In the genomic region with DNA sequence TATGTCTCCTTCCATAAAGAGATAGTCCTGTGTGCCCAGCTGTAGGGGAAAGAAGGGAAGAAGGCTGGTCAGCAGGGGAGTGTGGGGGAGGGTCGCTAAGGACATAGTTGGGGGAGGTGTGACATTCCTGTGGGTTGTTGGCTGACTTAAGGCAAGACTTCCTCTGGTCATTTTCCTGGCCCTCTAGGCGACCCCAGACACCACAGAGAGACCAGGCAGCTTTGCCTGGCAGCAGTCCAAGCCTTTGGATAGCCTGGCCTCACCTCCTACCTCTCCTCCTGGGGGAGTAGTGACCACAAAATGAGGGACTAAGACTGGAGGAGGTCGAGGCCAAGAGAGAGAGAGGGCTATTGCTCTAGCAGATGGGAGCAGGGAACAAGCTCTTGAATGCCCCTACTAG, we compare ENCODE assay signal across 13 mouse cellular contexts. TPM values are rescaled to one million over a fixed set of nuclear protein-coding genes. Genes with fewer than 3 reads are reported as not detected.
DNase-seq lines count a peak whose midpoint lies in the region; TF ChIP-seq lines count a peak whose summit lies in the region.
"Had no signal": no experiment of that assay in that cellular context is flagged by ENCODE, and none has a peak within 500 bp of the region (broad histone marks: within the 10 kb centered on the region; RNA-seq: fewer than 3 reads in every experiment).

No protein-coding gene starts in this region.

- no peak for DNase-seq in gastrocnemius, adult 2 months
- no peak for DNase-seq in gastrocnemius, postnatal 25 days
- no peak for DNase-seq in layer of hippocampus, adult 2 months (ENCODE audit: low spot score in 2 of 2)
- no peak for DNase-seq in layer of hippocampus, postnatal 36 days
- DNase-seq in Muller cell, postnatal 12 days (ENCODE audit: inconsistent ontology term) = peak; percentile 68
- DNase-seq in kidney, postnatal 10 days = peak; percentile 66
- no peak for DNase-seq in gastrocnemius, adult 8-10 months (ENCODE audit: low spot score in 2 of 2)
- no peak for DNase-seq in MN1 (ENCODE audit: low spot score)
- DNase-seq: cerebellum, postnatal 25 days; right cerebral cortex, adult 18-20 months; thymus, postnatal 36 days had no signal

- intact Hi-C loops in gastrocnemius, adult 2 months (cut with DNase I) = no loop called here

- TF ChIP-seq CTCF in gastrocnemius, adult 2 months (IDR thresholded peaks at IDR 0.05) = no peak
- no peak for TF ChIP-seq CTCF in layer of hippocampus, adult 2 months (conservative IDR thresholded peaks at IDR 0.05)

- no peak overlapping the region for H3K4me3 ChIP-seq in gastrocnemius, adult 2 months
- no peak overlapping the region for H3K4me3 ChIP-seq in layer of hippocampus, adult 2 months
- H3K4me3 ChIP-seq: lung, embryonic 15.5 days; neural tube, embryonic 15.5 days had no signal

- peak overlapping the region; percentile 74 for H3K27ac ChIP-seq in gastrocnemius, adult 2 months
- H3K27ac ChIP-seq in layer of hippocampus, adult 2 months = peak overlapping the region; percentile 36; the same call in 1 of the 2 replicates
- H3K27ac ChIP-seq: neural tube, embryonic 15.5 days had no signal

RNA-seq across cellular contexts. Expression of a gene that starts 17.2 kb away (rescaled TPM):
- 1 to 10 TPM; 7.9 to 8.5 TPM for total RNA-seq in gastrocnemius, adult 2 months (2021)
- total RNA-seq in gastrocnemius, postnatal 25 days (2021) = 10 to 100 TPM in 1 of 2 experiments, 1 to 10 TPM in 1; 9.5 to 10.6 TPM
- total RNA-seq in layer of hippocampus, adult 2 months (2021) = 10 to 100 TPM; 20.4 to 20.5 TPM
- 10 to 100 TPM; 19.0 to 20.1 TPM for total RNA-seq in layer of hippocampus, postnatal 36 days (2021)
- total RNA-seq in gastrocnemius, adult 8-10 months (2022) = 1 to 10 TPM; 5.0 to 7.4 (median 6.8) TPM

RNA-seq across cellular contexts. Expression of a gene that starts 46.7 kb away (rescaled TPM):
- 10 to 100 TPM; 30.0 to 33.0 TPM for total RNA-seq in gastrocnemius, adult 2 months (2021)
- 10 to 100 TPM; 30.7 to 31.8 TPM for total RNA-seq in gastrocnemius, postnatal 25 days (2021)
- 100 to 1,000 TPM; 338 to 346 TPM for total RNA-seq in layer of hippocampus, adult 2 months (2021)
- total RNA-seq in layer of hippocampus, postnatal 36 days (2021) = 100 to 1,000 TPM; 335 to 338 TPM
- 10 to 100 TPM; 21.9 to 29.4 (median 28.6) TPM for total RNA-seq in gastrocnemius, adult 8-10 months (2022)

Comparison
In these comparisons a context has a peak if more than half of its experiments do, and no peak if none do; other contexts are left out.
1. DNase-seq: peak in Muller cell, postnatal 12 days (single experiment) and kidney, postnatal 10 days (single experiment); none in gastrocnemius, adult 2 months (single experiment), gastrocnemius, postnatal 25 days (single experiment), layer of hippocampus, adult 2 months (0 of 2), layer of hippocampus, postnatal 36 days (0 of 2), gastrocnemius, adult 8-10 months (0 of 2) and MN1 (single experiment).
2. RNA of a gene that starts 46.7 kb away (total RNA-seq): 338 to 346 TPM in layer of hippocampus, adult 2 months and 335 to 338 TPM in layer of hippocampus, postnatal 36 days; 30.0 to 33.0 TPM in gastrocnemius, adult 2 months, 30.7 to 31.8 TPM in gastrocnemius, postnatal 25 days and 21.9 to 29.4 TPM in gastrocnemius, adult 8-10 months; every median in the first group is over 4 times any median in the second.